Mouse (Mus musculus): ENCODE results near the gene Zfp276.

Zfp276 gene

GRCm38 (mm10) chr8:123290679-123291078 lies 36.7 kb downstream of the Zfp276 start:
- no peak for DNase-seq (ENCODE audit: low spot score in 2 of 2)

GRCm38 (mm10) chr8:123291716-123292115 lies 37.7 kb downstream of the Zfp276 start:
- DNase-seq (ENCODE audit: low spot score in 2 of 2) = no peak

- DNase-seq (ENCODE audit: low spot score in 2 of 2) = no peak
These were observed 38.3 kb downstream of the Zfp276 start for GRCm38 (mm10) chr8:123292281-123292680.

- no peak for DNase-seq (ENCODE audit: low spot score in 2 of 2)
These were observed 38.8 kb downstream of the Zfp276 start for GRCm38 (mm10) chr8:123292785-123293184.

DNA sequence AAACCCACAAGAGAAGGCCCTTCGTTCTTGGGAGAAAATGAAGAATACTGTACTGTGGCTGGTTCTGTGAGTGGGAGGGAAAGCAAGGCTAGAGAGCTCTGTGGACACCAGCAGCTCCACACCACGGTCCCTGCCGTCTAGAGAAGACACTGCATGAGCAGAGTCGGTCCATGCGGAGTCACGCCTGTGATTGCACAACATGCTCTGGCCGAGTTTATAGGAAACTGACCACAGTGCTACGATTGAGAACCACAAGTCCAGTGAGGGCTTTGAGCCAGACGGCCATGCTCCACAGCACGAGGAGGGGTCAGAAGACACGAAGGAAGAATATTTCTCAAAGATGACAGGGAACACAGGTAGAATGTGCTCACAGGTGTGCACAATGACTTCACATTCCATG lies 44.3 kb downstream of the Zfp276 start:
- no peak for DNase-seq (ENCODE audit: low spot score in 2 of 2)

DNA sequence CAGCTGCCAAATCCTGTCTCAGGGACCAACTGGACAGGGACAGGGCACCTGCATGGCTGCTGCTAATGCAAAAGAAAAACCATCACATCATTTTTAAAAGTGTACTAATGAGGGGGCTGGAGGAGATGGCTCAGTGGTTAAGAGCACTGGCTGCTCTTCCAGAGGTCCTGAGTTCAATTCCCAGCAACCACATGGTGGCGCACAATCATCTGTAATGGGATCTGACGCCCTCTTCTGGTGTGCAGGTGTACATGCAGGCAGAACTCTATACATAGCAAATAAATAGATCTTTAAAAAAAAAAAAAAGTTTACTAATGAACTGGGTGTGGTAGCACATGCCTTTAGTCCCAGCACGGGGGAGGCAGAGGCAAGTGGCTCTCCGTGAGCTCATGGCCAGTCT lies 54.7 kb downstream of the Zfp276 start:
- no peak for DNase-seq (ENCODE audit: low spot score in 2 of 2)

GRCm38 (mm10) chr8:123317781-123318466 lies 63.9 kb downstream of the Zfp276 start:
- DNase-seq (ENCODE audit: low spot score in 2 of 2) = no peak

DNA sequence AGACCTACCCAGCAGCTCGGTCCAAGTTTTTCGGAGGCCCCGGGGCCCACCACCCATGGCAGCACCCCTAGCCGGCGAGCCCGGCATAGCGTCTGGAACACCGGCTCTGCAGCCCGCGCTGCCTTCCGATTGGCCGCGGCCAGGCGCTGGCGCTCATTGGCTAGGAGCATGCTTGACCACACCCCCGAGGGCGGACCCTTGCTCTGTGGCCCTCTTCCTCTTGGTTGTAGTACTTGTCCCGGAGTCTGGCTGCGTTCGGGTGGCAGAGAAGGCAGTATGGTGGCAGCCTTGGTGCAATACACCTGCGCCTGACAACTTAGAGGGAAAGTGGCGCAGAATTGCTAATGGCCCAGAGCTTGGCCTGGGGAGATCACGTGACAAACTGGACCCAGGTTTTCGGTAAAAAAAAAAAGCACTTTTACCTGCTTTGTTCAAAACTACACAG lies 64.5 kb downstream of the Zfp276 start, which contains the start of gene Fanca:
Fanca (minus strand) TSS at position 110 of the 445 bp plus-strand sequence.
- peak; percentile 84 to 88 for DNase-seq (ENCODE audit: low spot score in 2 of 2)

Measured in urinary bladder, adult 18-20 months (tissue).